Mouse (Mus musculus): ENCODE measurements around the gene Ube2o.
"Not testable (repeated sequence)": the region's sequence is repeated elsewhere in the genome, so short reads cannot be mapped to it uniquely, and the experiment has no call there.

The Ube2o gene

GRCm38 (mm10) chr11:116515330-116516020 lies 65.8 kb downstream of the Ube2o start:
- DNase-seq (ENCODE audit: low read depth, low spot score): no peak

- no peak for DNase-seq (ENCODE audit: low read depth, low spot score)
Observed at GRCm38 (mm10) chr11:116513531-116514038, 67.7 kb downstream of the Ube2o start.

- DNase-seq (ENCODE audit: low read depth, low spot score): no peak
Observed at GRCm38 (mm10) chr11:116512987-116513386, 68.3 kb downstream of the Ube2o start.

- no peak for DNase-seq (ENCODE audit: low read depth, low spot score)
Observed at GRCm38 (mm10) chr11:116512154-116512553, 69.1 kb downstream of the Ube2o start.

- DNase-seq (ENCODE audit: low read depth, low spot score): no peak
Observed at GRCm38 (mm10) chr11:116511301-116511868, 69.9 kb downstream of the Ube2o start.

GRCm38 (mm10) chr11:116508689-116509088 lies 72.6 kb downstream of the Ube2o start:
- DNase-seq (ENCODE audit: low read depth, low spot score): peak; percentile 44

GRCm38 (mm10) chr11:116506151-116506875 lies 74.9 kb downstream of the Ube2o start:
- DNase-seq (ENCODE audit: low read depth, low spot score): no peak

- no peak for DNase-seq (ENCODE audit: low read depth, low spot score)
Observed at GRCm38 (mm10) chr11:116505573-116505972, 75.7 kb downstream of the Ube2o start.

GRCm38 (mm10) chr11:116504516-116504915 lies 76.7 kb downstream of the Ube2o start:
- DNase-seq (ENCODE audit: low read depth, low spot score): no peak

- DNase-seq (ENCODE audit: low read depth, low spot score): peak; percentile 73
Observed at GRCm38 (mm10) chr11:116501005-116501746, 80.1 kb downstream of the Ube2o start.

GRCm38 (mm10) chr11:116499018-116499417 lies 82.2 kb downstream of the Ube2o start:
- no peak for DNase-seq (ENCODE audit: low read depth, low spot score)

- no peak for DNase-seq (ENCODE audit: low read depth, low spot score)
Observed at GRCm38 (mm10) chr11:116498596-116498995, 82.7 kb downstream of the Ube2o start.

- no peak for DNase-seq (ENCODE audit: low read depth, low spot score)
Observed at GRCm38 (mm10) chr11:116497313-116497712, 83.9 kb downstream of the Ube2o start.

- peak; percentile 42 for DNase-seq (ENCODE audit: low read depth, low spot score)
Observed at GRCm38 (mm10) chr11:116494474-116495174, 86.6 kb downstream of the Ube2o start.

GRCm38 (mm10) chr11:116493795-116494252 lies 87.4 kb downstream of the Ube2o start, which contains the start of gene Prpsap1:
TSS of gene Prpsap1 (minus strand) at chr11:116494202.
- peak; percentile 73 for DNase-seq (ENCODE audit: low read depth, low spot score)

- DNase-seq (ENCODE audit: low read depth, low spot score): no peak
Observed at GRCm38 (mm10) chr11:116493191-116493590, 88.1 kb downstream of the Ube2o start.

- DNase-seq (ENCODE audit: low read depth, low spot score): not testable (repeated sequence)
Observed at GRCm38 (mm10) chr11:116492507-116492906, 88.7 kb downstream of the Ube2o start.

GRCm38 (mm10) chr11:116491338-116491737 lies 89.9 kb downstream of the Ube2o start:
- no peak for DNase-seq (ENCODE audit: low read depth, low spot score)

GRCm38 (mm10) chr11:116490232-116491107 lies 90.8 kb downstream of the Ube2o start:
- DNase-seq (ENCODE audit: low read depth, low spot score): peak; percentile 89

GRCm38 (mm10) chr11:116489771-116490231 lies 91.4 kb downstream of the Ube2o start:
- DNase-seq (ENCODE audit: low read depth, low spot score): peak; percentile 21
